Mouse (Mus musculus): ENCODE data around the gene Hsph1. TPM values are rescaled to one million over a fixed set of nuclear protein-coding genes. Genes with fewer than 3 reads are reported as not detected.
A peak's percentile ranks its signal among the peaks of the same experiment; 100 is the strongest.

Gene Hsph1
- total and polyA plus RNA-seq, 3 experiments: 23.5 to 371 (median 116) TPM

DNA sequence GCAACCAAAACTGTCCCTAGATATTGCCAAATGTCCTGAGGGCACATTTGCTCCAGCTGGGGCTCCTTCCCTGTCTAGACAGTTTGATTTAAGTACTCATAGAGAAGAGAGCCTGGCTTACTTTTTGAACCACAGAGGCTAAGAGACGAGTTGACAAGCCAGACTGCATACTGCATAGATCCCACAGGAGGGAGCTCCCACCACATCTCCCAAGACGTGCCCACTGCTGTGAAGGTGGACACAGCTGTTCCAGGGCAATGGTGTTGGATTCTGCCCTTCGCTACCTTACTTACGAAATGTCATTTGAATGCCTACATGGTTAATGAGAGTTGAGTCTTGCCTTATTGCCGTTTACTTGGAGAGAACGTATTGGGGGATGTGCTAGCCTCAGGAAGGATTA is 6.2 kb upstream of the Hsph1 start:
- DNase-seq: no peak

DNA sequence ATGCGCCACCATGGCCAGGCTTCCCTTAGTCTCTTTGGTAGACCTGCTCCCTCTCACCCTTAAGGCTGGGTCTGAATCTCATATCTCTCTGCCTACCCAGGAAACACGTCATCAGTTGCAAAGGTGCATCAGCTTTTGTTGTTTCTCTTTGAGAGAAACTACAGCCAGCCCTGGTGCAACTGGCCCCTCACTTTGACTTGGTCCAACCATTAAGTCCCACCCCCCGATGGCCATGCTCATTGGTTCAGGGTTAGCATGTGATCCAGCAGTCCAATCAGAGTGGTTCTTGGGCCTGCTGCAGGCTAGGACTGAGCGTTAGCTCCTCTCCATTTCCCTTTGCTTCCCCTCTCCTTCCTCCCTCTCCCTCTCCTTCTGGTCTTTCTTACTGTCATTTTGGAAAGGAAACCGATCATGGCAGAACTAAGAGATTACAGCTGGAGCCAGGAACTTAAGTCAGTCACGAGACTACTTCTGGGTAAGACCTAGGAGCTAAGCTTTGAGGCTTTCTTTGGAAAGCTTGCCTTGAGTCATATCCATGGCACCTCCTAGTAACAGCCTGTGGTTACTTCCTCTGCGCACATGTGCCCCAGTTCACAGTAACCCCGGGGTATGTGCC is 5.2 kb upstream of the Hsph1 start:
- no peak for DNase-seq

DNA sequence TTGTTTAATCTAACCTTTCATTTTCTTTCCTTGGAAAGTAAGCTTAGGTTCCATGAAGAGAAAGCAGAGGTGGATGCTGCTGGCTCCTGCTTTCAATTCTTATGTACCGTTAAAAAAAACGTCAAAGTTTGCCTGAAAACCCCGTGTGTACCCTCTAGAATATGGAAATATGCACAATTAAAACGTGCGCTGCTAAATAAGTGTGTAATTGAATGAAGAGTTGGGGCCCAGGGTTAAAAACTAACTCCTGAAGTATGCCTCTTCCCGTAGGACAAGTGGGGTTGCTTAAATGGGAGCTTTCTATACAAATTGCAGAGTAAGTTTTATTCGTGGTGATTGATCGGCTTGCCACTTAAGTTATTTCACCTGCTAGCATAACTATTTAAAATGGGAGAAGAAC is 1.1 kb upstream of the Hsph1 start:
- no peak for DNase-seq

DNA sequence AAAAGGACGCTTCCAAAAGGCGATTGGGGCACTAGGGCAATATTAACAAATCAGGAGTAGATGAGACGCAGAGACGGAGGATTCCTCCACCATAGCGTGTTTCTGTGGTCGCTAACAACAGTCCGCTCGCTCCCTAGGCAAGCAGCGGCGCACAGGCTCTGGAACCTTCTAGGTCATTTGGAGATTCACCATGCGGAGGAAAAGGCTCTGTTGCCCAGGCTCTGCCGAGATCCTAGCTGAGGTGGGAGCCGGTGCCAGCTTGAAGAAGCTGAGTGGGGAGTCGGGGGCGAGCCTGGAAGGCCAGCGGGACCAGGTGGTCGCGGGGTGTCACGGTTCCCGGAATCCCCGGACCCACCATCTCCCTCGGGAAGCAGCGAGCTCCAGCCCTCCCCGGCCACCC is 620 bp downstream of the Hsph1 start:
- DNase-seq: no peak

DNA sequence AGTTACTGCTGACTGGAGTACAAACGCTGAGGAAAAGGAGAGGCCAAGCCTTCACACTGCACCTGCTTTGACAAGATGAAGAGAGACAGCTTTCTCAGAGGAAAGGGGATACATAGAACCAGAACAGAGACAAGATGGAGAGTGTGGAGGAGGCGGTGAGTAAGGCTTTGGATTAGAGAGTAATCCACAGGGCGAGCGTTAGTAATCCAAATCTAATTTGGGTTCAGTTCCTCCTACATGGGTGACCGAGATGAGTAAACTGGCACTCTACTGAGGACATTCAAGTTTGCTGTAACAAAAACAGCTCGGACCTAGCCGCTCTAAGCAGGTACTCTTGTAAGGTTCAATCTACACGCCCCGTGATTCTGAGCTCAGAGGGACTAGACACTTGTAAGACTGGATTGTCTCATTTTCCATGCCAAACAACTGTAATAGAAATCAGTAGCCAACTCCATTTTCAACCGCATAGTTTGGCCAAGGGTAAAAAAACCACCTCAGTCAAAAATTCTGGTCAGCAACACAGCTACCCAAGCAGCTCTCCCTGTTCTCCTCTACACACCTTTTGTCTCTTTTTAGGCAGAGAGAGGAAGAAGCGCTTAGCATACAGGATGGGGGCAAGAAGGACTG is 1.7 kb downstream of the Hsph1 start:
- DNase-seq: no peak

DNA sequence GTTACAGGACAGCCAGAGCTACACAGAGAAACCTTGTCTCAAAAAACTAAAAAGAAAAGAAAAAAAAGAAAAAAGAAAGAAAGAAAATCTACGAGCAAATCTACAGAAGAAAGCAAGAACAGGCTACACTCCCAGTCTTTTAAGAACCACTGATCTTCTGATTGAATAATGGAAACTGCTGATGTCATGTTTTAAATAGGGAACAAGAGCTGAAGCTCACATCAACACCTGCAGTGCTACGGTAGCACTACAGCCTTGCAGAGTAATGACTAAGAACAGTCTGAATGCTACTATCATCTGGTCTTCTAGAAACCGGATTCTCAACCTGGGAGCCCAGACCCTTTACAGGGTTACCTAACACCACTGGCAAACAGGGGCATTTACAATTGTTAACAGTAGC is 10.6 kb downstream of the Hsph1 start:
- DNase-seq: no peak

DNA sequence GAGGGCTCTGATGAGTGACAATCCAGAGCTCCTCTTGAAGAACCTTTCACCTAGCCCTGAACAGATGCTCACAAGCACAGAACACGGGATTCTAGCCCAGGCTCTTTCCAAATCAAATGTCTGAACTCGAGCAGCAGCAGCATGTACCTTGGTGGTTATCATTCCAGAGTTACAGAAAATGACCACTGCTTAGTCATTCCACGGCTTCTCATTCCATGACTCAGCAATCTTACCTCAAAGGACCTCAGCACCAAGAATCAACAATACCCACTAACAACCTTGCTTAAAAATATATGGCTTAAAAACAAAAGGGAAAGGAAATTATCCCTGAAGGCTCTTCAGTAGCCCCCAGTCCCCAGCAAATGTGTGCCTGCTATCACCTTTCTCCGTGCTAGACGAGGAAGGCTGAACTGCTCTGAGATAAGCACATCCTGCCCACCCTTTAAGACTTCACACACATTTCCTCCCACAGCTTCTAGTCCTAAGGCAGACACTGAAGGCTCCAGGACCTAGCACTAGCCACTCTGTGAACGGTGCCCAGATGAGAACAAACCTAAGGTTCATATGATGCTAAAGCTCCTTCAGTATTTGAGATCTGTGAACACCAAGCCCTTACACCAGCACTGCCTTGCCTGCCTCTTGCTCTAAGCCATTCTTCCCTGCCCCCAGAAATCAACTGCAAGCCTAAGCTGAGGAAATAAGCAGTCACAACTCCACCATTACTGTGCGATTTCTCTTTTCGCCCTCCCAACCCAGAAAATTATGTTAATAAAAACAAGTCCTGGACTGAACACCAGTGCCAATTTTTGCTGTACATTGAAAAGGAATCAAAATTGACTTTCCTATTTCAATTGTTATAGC is 12.1 kb downstream of the Hsph1 start:
- DNase-seq: peak; percentile 51

DNA sequence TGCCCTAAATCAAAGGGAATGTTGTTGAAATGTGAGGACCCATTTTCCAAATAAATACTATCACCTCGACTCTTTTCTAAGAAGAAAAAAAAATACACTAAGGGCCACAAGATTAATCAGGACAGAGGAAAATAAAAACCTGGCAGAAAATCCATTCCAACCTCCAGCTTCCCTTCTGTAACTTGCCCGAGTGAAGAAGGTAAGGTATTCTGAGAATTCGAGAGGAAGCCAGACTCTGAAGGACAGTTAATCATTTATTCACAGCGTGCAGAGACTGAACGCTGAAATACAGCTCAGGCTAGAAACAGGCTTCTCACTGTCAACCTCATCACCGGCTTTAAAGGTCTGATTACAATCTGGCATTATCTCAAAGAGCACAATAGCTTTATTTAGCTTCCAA is 13.5 kb downstream of the Hsph1 start:
- DNase-seq: no peak

DNA sequence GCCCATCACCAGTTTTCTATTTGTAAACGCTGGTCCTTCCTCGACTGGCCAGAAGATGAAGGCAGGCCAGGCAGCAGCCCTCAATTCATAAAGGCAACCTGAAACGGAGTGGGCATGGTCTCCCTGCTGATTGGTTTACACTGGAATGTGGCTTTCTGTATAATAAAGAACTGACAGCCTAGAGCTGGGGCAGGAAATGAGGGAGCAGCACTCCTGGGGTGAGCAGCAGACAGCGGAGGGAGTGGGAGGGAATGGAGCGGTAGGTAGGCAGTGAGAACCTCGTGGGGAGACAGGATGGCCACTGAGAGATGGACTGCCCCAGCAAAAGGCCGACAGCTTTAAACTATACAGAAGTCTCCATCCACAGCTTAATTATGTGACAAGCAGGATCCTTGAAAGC is 14.0 kb downstream of the Hsph1 start:
- no peak for DNase-seq

DNA sequence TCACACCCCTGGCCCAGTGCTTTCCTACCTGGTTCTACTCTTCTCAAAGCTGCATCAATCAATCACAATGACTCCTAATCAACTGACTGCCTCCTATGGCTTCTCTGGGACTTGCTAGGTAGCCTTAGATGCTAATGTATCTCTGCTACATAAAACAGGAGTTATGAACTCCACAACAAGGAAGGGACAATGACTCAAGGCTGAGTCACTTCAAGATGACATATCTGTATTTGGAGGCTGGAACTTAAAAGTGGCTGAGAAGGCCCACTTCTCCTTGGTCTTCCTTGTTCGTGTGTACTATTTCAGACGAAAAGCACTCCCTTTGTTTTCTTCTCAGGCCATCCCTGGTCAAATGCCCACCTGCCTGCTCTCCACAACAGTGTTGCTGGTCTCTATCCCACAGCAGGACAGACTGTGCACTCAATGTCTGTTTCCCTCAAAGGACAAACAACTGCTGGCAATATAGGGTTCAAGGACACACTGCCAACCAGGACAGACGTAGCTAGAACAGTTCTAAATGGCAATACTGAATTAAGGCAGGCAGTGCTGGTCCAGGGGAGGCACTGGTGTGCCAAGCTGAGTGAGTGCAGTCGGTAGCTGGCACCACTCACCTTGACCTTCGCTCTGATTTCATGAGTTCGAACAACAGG is 18.3 kb downstream of the Hsph1 start:
- DNase-seq: peak; percentile 51

DNA sequence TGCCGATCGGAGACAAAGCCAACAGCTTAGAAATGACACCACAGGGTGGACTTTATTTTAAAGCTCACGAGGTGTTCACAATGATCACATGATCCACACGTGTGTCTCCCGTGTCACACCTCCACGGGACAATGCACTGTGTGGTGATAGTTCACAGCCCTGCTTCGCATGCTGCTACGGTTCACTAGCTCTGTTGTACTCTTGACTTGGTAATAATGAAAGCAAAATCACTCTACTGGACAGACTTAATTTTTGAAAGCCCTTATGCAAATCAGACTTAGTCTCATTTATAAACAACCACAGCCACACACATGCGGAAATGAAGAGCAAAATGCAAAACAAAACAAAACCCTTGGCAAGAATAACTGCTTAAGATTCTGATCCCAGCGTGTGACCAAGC is 19.4 kb downstream of the Hsph1 start:
- no peak for DNase-seq

DNA sequence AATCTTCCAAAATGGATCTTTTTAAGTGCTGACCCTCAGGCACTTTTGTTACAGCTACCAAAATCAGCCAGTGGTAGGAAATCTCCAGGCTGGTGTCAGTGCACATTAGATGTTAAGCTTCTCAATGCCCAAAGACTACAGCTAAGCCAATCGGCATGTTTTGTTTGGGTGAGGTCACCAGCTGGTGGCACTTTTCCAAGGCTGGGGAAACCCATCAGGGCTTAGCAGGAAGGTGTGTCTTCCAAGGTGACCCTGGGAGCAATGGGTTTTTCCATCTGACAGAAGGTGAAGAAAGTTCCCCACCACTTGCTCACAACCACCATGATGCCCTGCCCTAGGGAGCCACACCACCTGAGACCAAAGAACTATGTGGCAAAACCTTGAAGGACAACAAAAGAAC is 20.0 kb downstream of the Hsph1 start:
- peak; percentile 55 for DNase-seq

DNA sequence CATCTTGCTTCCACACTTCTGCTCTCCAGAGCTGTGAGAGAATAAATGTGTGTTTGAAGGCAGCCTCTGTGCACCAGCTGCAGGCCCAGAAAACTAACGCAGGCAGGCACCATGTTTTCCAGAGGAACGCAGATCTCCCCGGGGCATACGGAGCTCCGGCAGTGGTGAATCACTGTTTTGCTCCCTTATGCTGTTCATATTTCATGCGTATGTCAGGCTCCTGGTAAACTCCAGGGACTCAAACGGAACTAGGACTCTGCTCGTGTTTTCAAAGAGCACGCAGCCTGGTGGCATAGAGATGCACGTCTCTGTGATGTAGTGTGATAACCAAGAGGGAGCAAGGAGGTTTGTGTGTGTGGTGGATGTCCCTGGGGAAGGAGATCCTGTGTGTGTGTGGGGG is 23.4 kb downstream of the Hsph1 start:
- peak; percentile 59 for DNase-seq

DNA sequence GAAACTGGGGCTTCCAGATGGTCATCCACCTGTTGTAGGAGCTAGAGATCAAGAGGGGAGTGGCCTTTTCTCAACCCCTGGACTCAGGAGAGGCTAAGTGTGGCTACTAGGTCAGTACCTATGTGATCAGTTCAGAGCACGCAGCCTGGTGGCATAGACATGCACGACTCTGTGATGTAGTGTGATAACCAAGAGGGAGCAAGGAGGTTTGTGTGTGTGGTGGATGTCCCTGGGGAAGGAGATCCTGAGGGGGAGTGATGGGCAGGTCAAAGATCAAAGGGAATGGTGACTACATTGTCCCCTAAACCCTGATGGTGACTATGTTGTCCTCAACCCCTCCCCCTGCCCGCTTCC is 24.0 kb downstream of the Hsph1 start:
- no peak for DNase-seq

DNA sequence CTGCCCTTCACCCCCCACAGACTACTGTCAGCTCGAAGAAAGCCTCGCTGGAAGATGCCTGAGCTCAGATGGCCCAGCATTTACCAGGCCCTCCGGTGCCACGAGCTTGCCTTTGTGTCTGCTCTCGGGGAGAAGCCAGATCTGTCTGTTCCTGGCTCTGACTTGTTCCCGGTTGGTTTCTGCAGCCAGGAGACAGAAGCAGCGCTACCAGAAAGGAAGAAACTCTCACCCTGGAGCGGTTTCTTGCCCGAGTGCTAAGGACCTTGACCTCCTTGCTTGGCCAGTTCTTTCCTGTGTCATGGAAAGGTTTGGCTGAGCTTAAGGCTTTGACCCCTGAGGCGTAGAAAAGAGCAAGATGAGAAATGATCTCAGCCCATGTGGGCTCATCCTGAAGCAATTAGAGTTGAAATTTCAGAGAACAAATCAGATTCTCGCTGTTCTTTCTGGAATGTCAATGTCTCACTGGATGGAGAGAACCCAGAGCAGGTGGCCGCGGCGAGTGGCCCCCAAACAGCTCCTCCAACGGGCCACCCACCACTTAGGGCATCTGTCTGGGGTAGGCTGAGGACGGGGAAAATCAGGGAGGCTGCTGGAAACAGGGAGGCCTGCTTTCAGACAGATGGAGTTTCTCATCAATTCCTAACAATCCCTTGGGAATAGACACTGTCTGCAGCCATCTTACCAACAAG is 24.6 kb downstream of the Hsph1 start:
- no peak for DNase-seq

DNA sequence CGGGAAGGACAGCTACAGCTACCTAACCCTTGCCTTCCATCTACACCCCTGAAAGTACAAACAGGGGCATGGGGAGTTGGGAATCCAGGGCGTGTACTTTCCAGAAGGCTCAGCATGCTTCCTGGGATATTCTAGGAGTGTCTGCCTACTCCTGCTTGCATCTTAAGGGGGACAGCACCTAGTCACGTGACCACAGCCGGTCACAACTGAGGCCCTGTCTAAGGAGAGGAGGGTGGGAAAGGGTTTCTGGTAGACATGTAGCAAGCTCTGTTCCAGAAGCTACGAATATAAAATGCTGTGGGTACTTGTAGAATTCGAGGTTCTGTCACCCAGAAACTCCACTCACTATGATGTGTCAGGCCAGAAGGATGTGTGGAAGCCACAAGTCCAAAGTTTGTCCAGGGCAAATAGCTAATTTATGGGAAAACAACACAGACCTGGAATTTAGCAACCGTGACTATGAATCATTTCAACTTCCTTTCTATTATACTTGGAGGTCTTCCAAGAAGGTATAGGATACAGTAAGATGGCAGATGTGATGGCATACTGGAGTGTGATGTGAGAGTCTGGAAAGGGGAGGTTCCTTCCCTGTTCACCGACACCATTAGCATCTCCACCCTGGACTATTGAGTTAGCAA is 29.0 kb downstream of the Hsph1 start:
- DNase-seq: no peak

DNA sequence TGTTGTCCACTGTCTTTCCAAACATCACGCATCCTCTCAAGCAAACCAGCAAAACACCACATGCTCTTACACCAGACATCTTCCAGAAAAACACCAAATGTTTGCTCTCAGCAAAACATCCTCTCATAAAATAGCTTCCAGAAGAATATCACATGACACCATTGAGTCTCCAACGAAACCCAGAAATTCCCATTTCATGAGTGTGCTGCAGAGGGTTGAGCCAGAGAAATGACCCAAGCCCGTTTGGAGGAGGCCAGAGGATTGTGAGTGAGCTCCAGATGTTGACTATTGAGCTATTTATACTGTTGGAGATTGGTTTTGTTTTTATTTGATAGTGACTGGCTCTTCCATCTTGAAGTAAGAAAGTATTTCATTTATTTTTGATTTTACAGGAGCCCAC is 32.9 kb downstream of the Hsph1 start:
- no peak for DNase-seq

DNA sequence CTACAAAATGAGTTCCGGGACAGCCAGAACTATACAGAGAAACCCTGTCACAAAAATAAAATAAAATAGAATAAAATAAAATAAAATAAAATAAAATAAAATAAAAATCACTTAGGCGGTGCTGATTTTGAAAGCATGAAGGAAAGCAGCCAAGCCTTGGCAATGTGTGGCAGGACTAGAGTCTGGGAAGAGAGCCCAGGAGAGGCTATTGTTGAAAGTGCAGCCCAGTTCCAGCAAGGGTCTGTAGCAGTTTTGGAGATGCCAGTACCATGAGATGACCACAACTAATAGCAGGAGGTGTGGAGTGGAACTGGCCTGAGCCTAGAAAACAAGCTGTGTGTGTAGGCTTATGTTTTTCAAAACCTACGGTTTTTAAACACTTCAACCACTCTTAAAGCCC is 34.2 kb downstream of the Hsph1 start:
- DNase-seq: no peak

DNA sequence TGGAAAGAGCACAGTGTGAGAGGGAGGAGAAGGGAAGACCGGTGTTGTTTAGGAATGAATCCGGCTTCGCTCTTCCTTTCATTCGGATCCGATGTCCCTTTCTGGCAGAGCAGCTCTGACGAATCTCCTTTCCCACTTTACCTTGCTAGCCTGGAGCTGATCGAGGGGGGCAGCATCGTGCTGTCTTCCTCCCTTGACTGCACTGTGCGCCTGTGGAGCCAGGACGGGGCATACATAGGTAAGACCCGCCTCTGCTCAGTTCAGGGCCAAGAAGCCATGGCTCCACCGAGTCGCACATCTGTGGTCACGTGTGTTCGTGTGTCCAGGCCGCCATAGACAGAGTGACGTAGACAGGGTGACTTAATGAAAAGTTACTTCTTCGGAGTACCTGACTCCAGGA is 38.8 kb downstream of the Hsph1 start:
- no peak for DNase-seq

DNA sequence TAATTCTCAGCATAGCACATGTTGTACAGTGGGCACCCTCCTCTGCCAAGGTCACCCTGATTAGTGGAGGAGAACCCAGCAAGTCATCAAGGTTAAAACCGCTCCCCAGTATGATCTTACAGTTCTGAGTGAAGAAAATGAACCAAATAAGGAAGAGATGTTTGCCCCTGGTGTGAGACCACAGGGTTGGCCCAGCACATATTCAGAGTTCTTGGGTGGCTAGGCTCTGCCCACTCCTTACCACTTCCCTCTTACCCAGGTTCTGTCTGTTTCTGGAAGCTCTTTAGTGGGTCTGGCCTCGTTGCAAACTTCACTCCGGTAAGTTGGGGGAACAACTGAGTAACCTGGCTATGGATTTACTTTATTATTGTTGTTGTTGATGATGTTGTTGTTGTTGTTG is 42.0 kb downstream of the Hsph1 start:
- DNase-seq: no peak

DNA sequence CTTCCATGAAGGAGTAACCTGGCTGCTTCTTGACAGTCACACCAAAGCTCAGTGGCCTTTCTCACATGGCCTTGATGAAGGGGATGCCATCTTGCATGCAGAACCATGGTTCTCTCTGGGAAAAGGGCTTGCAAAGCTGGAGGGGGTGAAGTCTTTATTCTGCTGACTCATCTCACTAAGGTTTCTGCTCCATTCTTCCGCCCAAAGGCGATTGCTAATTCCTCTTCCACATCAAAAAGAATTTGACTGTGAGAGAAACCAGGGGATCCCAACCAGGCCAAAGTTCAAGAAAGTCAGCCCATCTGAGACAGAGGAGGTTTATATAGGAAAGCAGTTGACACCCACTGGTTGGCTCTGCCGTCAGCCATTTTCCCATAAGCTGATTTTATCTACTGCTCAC is 46.2 kb downstream of the Hsph1 start:
- no peak for DNase-seq
